Mouse (Mus musculus): ENCODE results near the gene Grb7. TPM values are rescaled to one million over a fixed set of nuclear protein-coding genes. Genes with fewer than 3 reads are reported as not detected.

Grb7 gene
- total and polyA plus RNA-seq, 3 experiments: 4.5 to 11.5 (median 8.0) TPM

- Histone ChIP-seq H3K36me3 (replicated peaks in 1 of 2; ENCODE audit: control insufficient read depth in 1 of 2, insufficient read depth in 1 of 2, low read length in 1 of 2) (peaks cover 19 to 35% of the 10 kb centered on the region in 2 experiments), H3K4me3 (replicated peaks in 1 of 3; ENCODE audit: low read depth in 2 of 3, low read length in 2 of 3, poor library complexity in 1 of 3) (peak overlapping the region; percentile 45 to 67 (median 56)), H3K9ac (ENCODE audit: insufficient read depth, low read depth) (peak overlapping the region; percentile 93), H3K27me3 (replicated peaks) (no peaks in the 10 kb centered on the region), H3K79me2 (replicated peaks; ENCODE audit: control insufficient read depth, extremely low read depth, insufficient read depth, poor library complexity, severe bottlenecking) (no peaks in the 10 kb centered on the region), H3K4me1 (ENCODE audit: control insufficient read depth in 1 of 2, insufficient read depth in 2 of 2) (peaks cover 25 to 54% of the 10 kb centered on the region in 2 experiments), H3K9me3 (replicated peaks; ENCODE audit: low read length) (peaks cover 5% of the 10 kb centered on the region), H3K4me2 (ENCODE audit: insufficient read depth, low read depth, poor library complexity, severe bottlenecking) (peak overlapping the region; percentile 79), H3K27ac (ENCODE audit: insufficient read depth, low read depth) (peak overlapping the region; percentile 98)
- DNase-seq (ENCODE audit: extremely low read depth): peak; percentile 97
- TF ChIP-seq MAZ (IDR thresholded peaks at IDR 0.05; ENCODE audit: low read depth, low read length): peak; percentile 100
- TF ChIP-seq MXI1 (IDR thresholded peaks at IDR 0.05; ENCODE audit: low read depth, low read length): peak; percentile 79
- TF ChIP-seq HCFC1 (IDR thresholded peaks at IDR 0.05; ENCODE audit: low read depth, low read length): peak; percentile 35
- peak in 1 of 2 experiments; percentile 85; a peak in 3 of 4 replicates for TF ChIP-seq CTCF (conservative IDR thresholded peaks at IDR 0.05 in 1 of 2, IDR thresholded peaks at IDR 0.05 in 1 of 2; ENCODE audit: low read depth in 2 of 2, low read length in 2 of 2)
- peak; percentile 91 for TF ChIP-seq TCF12 (IDR thresholded peaks at IDR 0.05; ENCODE audit: low read depth, low read length)
- TF ChIP-seq USF2 (conservative IDR thresholded peaks at IDR 0.05; ENCODE audit: low read depth, low read length): no peak; the same call in 1 of the 2 replicates
- peak; percentile 58 for TF ChIP-seq POLR2A (IDR thresholded peaks at IDR 0.05; ENCODE audit: low read depth, low read length)
- TF ChIP-seq NELFE (IDR thresholded peaks at IDR 0.05; ENCODE audit: low read depth, low read length): peak; percentile 75
- no peak for TF ChIP-seq PAX5 (IDR thresholded peaks at IDR 0.05; ENCODE audit: low read length)
- peak; percentile 80 for TF ChIP-seq MEF2A (IDR thresholded peaks at IDR 0.05; ENCODE audit: borderline replicate concordance, low read depth, low read length)
- TF ChIP-seq ZMIZ1 (IDR thresholded peaks at IDR 0.05; ENCODE audit: low read depth, low read length): no peak; the same call in none of the 2 replicates
- TF ChIP-seq MAX (IDR thresholded peaks at IDR 0.05; ENCODE audit: low read length): peak; percentile 85
- TF ChIP-seq E2F4 (IDR thresholded peaks at IDR 0.05; ENCODE audit: insufficient replicate concordance, low read depth, low read length): 0 out of 2 replicates have a peak, but pooled peaks have one; percentile 55
- TF ChIP-seq POLR2AphosphoS2 (IDR thresholded peaks at IDR 0.05; ENCODE audit: low read depth, low read length): no peak; the same call in 1 of the 2 replicates
- TF ChIP-seq ETS1 (conservative IDR thresholded peaks at IDR 0.05; ENCODE audit: low read depth, low read length): peak; percentile 77
- TF ChIP-seq ZNF384 (IDR thresholded peaks at IDR 0.05; ENCODE audit: low read depth, low read length): peak; percentile 82
- peak; percentile 85 for TF ChIP-seq NRF1 (IDR thresholded peaks at IDR 0.05; ENCODE audit: low read depth, low read length)
- no peak for TF ChIP-seq ZC3H11A (IDR thresholded peaks at IDR 0.05; ENCODE audit: low read depth, low read length)
- TF ChIP-seq USF1 (IDR thresholded peaks at IDR 0.05; ENCODE audit: low read depth, low read length): peak; percentile 33
- TF ChIP-seq CHD1 (IDR thresholded peaks at IDR 0.05; ENCODE audit: low read depth, low read length): no peak
- TF ChIP-seq MYC (IDR thresholded peaks at IDR 0.05; ENCODE audit: low read depth, low read length): peak; percentile 77
- TF ChIP-seq TBP (conservative IDR thresholded peaks at IDR 0.05; ENCODE audit: low read depth, low read length): peak; percentile 68
- peak; percentile 76 for TF ChIP-seq RAD21 (IDR thresholded peaks at IDR 0.05; ENCODE audit: low read depth, low read length)
- peak; percentile 97 for TF ChIP-seq SIN3A (IDR thresholded peaks at IDR 0.05; ENCODE audit: low read length)
- TF ChIP-seq MAFK (IDR thresholded peaks at IDR 0.05; ENCODE audit: insufficient replicate concordance, low read length): peak; percentile 21; the same call in 1 of the 2 replicates
- 0 out of 2 replicates have a peak, but pooled peaks have one; percentile 15 for TF ChIP-seq JUND (conservative IDR thresholded peaks at IDR 0.05; ENCODE audit: low read depth, low read length)
- TF ChIP-seq ELF1 (IDR thresholded peaks at IDR 0.05; ENCODE audit: low read depth, low read length): peak; percentile 91
- TF ChIP-seq JUN (IDR thresholded peaks at IDR 0.05; ENCODE audit: insufficient read depth, low read depth, low read length): 0 out of 2 replicates have a peak, but pooled peaks have one; percentile 2
- peak; percentile 97 for TF ChIP-seq IRF4 (IDR thresholded peaks at IDR 0.05; ENCODE audit: low read depth, low read length)
- peak; percentile 51 for TF ChIP-seq EP300 (IDR thresholded peaks at IDR 0.05; ENCODE audit: low read length)
- peak; percentile 95 for TF ChIP-seq CHD2 (IDR thresholded peaks at IDR 0.05; ENCODE audit: low read length)
- peak; percentile 74 for TF ChIP-seq SMC3 (IDR thresholded peaks at IDR 0.05; ENCODE audit: low read depth, low read length)
- peak; percentile 67; the same call in 1 of the 2 replicates for TF ChIP-seq KAT2A (IDR thresholded peaks at IDR 0.05; ENCODE audit: insufficient replicate concordance, low read length)
- peak; percentile 96 for TF ChIP-seq BHLHE40 (IDR thresholded peaks at IDR 0.05; ENCODE audit: low read depth, low read length)
- TF ChIP-seq RCOR1 (conservative IDR thresholded peaks at IDR 0.05; ENCODE audit: low read depth, low read length): peak; percentile 85
- TF ChIP-seq UBTF (IDR thresholded peaks at IDR 0.05; ENCODE audit: low read depth, low read length): peak; percentile 72
- no peak for TF ChIP-seq GABPA (IDR thresholded peaks at IDR 0.05; ENCODE audit: insufficient replicate concordance, low read depth, low read length)
- TF ChIP-seq ZKSCAN1 (IDR thresholded peaks at IDR 0.05; ENCODE audit: borderline replicate concordance, low read depth, low read length): no peak
- dilution Hi-C loops (cut with MboI; ENCODE audit: extremely low pct_ligation_motif_present, extremely low pct_unique_long_range_greater_than_20kb, low sequenced_read_pairs): no loop called here
- in situ Hi-C loops (cut with MboI; ENCODE audit: low pct_ligation_motif_present, low pct_unique_long_range_greater_than_20kb, low sequenced_read_pairs): no loop called here
Observed at GRCm38 (mm10) chr11:98457367-98458120, 11.3 kb downstream of the Grb7 start.
